Mouse (Mus musculus) granulocyte monocyte progenitor cell, adult 5-6 weeks (primary cell): ENCODE results near the gene Itsn1. TPM values are rescaled to one million over a fixed set of nuclear protein-coding genes. Genes with fewer than 3 reads are reported as not detected.
A peak's percentile ranks its signal among the peaks of the same experiment; 100 is the strongest.

Experiments used
- ATAC-seq: replicated peaks from 2 replicates; pipeline ENCODE4 v1.8.0; 2016; ENCODE audit warnings: mild to moderate bottlenecking, moderate TSS enrichment, inconsistent platforms; ENCODE audit not compliant: poor library complexity, severe bottlenecking
- total RNA-seq, 2 experiments: library from RNA; stranded (forward) in 1 of 2; stranded (reverse) in 1 of 2; fragments of 200-712, 200-1000 nt in 1 of 2; fragments of >200 nt in 1 of 2; fragmentation: Nextera tagmentation in 1 of 2; gene quantifications; 2 replicates each; pipeline ENCODE4 v1.2.3; 2014 to 2017

The Itsn1 gene
- total RNA-seq, 2 experiments from 2014 or later: 7.0 to 10.7 TPM

DNA sequence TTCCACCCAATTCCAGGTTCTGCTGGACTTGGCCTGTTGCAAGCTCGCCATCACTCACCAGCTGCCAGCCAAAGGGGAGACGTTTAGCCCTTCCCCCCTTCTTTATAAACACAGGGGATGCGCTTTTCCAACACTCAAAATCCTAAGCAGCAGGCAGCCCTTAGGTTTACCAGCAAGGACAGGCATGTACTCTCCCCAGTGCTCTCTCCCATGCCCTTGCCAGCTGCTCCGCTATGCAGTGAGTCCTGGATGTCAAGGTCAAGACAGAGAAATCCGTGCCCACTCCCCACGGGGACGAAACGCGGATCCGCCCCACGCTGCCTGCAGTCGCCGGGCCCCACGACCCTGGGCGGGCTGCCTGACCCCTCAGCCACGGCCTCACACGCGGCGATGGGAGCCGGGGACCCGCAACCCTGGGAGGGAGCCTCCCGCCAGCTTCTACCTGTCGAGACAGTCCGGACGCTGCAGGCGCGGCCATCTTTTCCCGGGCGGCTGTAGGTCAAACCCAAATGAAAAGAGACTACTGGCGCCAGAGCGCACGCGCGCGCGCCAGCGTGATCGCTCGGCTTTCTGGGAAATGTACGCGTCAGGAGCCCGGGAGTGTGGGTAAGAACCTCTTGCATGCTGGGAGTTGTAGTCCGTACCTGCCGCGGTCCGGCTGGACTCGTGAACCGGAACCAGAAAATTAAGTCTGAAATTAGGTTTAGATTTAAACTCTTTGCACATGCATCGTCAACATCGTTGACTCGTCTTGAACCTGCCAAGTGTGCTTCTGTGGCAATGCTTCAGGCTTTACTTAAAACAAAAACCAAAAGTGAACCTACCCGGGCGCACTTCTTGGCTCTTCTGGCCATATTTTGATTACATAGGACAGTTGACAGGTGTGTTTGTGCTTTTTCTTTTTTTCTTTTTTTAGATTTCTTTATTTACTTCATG is 202.3 kb downstream of the Itsn1 start:
- peak; percentile 88 for ATAC-seq

GRCm38 (mm10) chr16:91932082-91932690 is 203.1 kb downstream of the Itsn1 start:
- ATAC-seq: no peak

DNA sequence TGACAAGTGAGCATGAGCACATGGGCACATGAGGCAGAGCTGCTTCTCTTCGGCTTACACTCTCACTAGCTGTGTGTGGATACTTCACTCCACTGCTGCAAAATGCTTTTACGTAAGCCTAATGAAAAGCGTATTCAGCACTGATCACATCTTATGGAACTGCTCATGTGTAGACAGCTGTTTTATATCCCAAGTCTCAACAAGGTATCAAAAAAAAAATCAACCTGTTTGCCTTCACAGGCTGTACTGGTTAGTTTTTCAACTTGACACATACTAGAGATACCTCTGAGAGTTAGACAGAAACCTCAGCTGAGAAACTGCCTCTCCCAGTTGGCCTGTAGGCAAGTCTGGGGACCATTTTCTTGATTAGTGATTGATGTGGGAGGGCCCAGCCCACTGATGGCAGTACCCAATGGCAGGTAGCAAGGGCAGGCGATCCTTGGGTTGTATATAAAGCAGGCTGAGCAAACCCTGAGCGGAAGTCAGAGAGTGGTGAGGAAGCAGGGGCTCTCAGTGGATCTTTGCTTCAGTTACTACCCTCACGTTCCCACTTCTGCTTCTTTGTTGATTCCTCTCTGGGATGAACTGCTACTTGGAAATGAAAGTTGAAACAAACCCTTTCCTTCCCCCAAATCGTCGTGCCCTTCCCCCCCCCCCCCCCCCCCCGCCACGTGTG is 203.9 kb downstream of the Itsn1 start:
- peak; percentile 76 for ATAC-seq

DNA sequence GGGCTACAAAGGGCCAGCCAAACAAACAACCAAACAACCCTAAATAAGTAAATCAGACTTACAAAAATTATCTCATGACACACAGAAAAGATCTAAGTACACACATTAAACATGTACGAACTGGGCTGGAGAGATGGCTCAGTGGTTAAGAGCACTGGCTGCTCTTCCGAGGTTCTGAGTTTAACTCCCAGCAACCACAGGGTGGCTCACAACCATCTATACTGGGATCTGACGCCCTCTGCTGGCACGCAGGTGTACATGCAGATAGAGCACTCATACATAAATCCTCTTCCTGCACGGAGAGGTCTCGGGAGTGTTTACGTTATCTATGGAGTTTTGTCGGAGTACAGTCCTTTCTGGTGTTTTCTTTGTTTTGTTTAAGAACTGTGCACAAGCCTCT is 206.0 kb downstream of the Itsn1 start:
- ATAC-seq: no peak

GRCm38 (mm10) chr16:91935726-91936125 is 206.6 kb downstream of the Itsn1 start:
- no peak for ATAC-seq

- ATAC-seq: peak; percentile 30
Measured at GRCm38 (mm10) chr16:91936340-91937030, 207.4 kb downstream of the Itsn1 start.

GRCm38 (mm10) chr16:91937281-91937680 is 208.2 kb downstream of the Itsn1 start:
- no peak for ATAC-seq

- no peak for ATAC-seq
Measured at GRCm38 (mm10) chr16:91938141-91938540, 209.1 kb downstream of the Itsn1 start.

GRCm38 (mm10) chr16:91940726-91941125 is 211.6 kb downstream of the Itsn1 start:
- no peak for ATAC-seq

GRCm38 (mm10) chr16:91942201-91942600 is 213.1 kb downstream of the Itsn1 start:
- no peak for ATAC-seq

GRCm38 (mm10) chr16:91946261-91946660 is 217.2 kb downstream of the Itsn1 start:
- no peak for ATAC-seq

GRCm38 (mm10) chr16:91947093-91947492 is 218.0 kb downstream of the Itsn1 start:
- no peak for ATAC-seq

DNA sequence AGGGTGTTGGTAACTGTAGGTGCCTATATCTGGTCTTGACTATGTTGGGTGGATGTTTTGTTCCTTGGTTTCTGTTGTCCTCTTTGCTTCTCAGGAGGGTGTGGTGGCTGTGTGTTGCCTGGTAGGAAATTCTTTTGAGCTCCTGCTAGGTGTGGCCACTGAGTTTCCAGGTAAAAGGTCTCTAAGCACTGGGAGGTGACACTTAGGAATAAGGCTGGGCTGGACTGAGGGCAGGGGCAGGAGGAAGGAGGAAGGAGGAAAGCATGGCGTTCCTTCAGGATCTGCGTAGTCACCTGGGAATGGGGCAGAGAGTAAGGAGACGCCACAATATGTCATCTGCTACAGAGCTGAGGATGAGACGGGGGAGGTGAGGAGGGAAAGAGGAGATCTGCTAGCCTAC is 224.9 kb downstream of the Itsn1 start:
- ATAC-seq: no peak

GRCm38 (mm10) chr16:91954766-91955165 is 225.7 kb downstream of the Itsn1 start:
- no peak for ATAC-seq

DNA sequence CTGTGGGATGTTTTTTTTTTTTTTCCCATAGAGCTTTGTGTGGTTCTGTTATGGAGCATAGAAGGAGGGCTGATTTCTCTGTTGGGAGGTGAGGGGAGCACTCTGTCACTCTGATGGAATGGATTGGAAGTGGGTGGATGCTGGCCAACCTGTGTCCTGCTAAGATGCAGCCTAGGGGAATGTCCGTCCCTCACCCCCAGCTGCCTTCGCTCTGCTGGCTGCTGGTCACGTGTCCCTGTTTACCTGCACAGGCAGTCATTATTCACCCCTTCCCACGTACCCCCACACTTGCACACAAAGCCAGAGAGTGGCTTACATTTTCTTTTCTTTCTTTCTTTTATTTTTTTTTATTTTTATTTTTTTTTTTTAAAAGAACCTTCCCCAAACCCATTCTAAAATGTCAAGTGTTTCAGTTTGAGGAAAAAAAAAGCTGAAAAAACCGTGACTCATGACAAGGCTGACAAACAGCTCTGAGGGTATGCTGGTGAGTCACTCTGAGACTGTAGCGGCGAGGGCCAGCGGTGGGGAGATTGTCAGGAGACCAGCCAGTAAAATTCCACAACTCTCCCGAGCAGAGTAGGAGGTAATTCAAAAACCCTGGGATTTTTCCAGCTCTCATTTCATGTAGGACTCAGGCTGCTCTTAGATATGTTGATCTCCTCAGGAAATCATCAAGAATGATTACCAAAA is 233.3 kb downstream of the Itsn1 start:
- no peak for ATAC-seq

DNA sequence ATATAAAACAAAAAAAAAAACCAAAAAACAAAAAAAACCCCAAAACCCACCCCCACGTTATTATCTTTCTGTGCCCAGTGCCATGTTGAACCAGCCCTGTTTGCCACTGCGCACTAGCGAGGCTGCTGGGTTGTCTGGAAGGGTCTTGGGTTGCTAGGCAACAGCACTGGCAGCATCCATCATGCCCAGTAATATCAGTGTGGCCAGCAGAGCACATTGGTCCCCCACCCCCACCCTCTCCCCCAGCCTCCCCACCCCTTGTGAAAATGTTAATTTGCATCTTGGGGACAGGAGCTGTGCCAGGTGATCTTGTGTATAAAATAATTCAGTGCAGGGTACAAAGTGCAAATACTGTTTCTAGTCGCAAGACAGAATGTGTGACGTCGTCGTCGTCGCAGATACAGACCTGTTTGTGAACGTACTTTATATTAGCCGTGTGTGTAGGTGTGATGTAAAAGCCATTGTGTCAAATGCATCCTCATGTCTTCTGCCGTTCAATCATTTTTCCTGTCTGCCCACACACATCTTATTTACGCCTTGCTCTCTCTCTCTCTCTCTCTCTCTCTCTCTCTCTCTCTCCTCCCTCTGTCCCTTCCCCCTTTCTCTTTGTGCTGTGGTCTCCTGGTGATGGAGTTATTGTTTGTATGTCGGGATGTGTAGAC is 233.9 kb downstream of the Itsn1 start:
- no peak for ATAC-seq

DNA sequence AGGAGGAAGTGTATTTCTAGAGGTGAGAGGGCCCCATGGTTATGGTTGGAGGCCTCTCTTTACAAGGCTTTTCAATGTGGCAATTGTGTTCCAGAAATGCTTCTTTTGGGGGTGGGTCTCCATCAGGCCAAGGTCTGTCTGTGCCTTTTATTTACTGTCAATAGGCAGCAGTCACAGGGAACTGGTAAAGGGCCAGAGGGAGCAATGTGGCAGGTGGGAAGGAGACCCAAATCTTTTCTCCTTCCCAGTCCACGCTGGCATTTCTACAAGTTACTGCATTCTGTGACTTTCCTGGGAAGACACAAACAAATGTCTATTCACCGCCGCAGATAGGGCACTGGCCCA is 234.4 kb downstream of the Itsn1 start:
- ATAC-seq: no peak

- ATAC-seq: peak; percentile 59; the same call in 1 of the 2 replicates
Measured at GRCm38 (mm10) chr16:91964308-91965178, 235.5 kb downstream of the Itsn1 start.

GRCm38 (mm10) chr16:91968725-91969124 is 239.6 kb downstream of the Itsn1 start:
- ATAC-seq: no peak
